Mouse (Mus musculus) left cerebral cortex, adult 18-20 months (tissue): ENCODE results near the gene S1pr1. TPM values are rescaled to one million over a fixed set of nuclear protein-coding genes. Genes with fewer than 3 reads are reported as not detected.

ENCODE experiments used
- DNase-seq, 2 experiments: peaks; one replicate each; pipeline ENCODE4 v3.0.0; 2021 to 2022; ENCODE audit warnings: low spot score in 2 of 2, mixed read lengths in 1 of 2
- total RNA-seq, 2 experiments: library from RNA; stranded (reverse); gene quantifications; 2 replicates each; pipeline ENCODE4 v1.2.3; 2021

Gene S1pr1
- total RNA-seq, 2 experiments from 2014 or later = 101 to 114 TPM

- DNase-seq = peak; percentile 69 to 75
These were observed 2.1 kb downstream of the S1pr1 start for GRCm38 (mm10) chr3:115712808-115713200.

GRCm38 (mm10) chr3:115711924-115712807 lies 2.7 kb downstream of the S1pr1 start:
- no peak for DNase-seq

- DNase-seq = no peak
These were observed 3.5 kb downstream of the S1pr1 start for GRCm38 (mm10) chr3:115711393-115711792.

GRCm38 (mm10) chr3:115710051-115710450 lies 4.8 kb downstream of the S1pr1 start:
- DNase-seq = no peak

DNA sequence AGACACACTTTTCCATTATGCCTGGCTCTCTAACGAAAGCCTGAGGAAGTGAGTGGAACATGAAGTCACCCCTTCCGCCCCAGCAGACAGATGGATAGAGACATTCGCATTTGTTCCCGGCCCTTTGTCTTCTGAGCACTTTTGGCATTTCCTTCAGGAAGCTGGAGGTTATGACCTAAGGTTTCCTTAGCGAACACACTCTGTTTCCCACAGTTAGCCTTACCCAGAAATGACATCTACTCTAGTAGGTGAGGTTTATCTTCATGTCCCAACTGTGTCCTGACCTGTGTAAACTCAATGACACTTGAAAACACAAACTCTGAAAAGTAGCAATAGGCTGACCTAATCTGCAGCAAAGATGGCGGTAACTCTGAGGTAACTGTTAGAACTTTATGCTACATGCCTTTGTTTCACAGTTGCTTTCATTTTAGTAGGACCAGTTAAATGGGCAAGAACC lies 5.7 kb downstream of the S1pr1 start:
- DNase-seq = no peak

- DNase-seq = no peak
These were observed 8.1 kb downstream of the S1pr1 start for GRCm38 (mm10) chr3:115706736-115707135.

DNA sequence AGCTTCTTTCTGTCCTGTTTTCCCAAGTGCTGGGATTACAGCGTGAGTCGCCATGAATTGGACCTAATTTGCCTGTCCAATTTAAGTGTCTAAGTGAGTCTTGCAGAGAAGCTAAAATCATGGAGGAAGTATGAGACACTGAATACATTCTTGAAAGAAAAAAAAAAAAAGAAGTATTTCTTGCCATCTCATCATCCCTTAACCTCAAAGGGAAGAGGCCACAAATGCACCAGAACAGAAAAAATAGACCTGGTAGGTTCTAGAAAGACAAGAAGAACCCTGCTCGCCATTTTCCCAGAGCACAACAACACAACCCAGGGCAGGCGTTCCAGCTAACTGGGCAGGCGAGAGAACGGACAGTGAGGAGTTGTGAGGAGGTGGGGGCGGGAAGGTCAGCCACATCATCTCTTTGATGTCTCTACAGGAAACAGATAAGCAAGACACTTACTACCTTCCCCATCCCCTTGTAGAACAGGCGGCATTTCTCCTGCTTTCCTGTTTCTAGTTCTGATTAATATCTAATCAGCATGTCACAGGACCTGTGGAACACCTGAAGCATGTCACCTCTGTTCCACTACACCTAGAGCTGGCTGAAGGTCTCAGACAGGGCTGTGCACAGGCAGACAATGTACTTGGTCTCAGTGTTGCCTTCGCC lies 10.5 kb downstream of the S1pr1 start:
- no peak for DNase-seq

DNA sequence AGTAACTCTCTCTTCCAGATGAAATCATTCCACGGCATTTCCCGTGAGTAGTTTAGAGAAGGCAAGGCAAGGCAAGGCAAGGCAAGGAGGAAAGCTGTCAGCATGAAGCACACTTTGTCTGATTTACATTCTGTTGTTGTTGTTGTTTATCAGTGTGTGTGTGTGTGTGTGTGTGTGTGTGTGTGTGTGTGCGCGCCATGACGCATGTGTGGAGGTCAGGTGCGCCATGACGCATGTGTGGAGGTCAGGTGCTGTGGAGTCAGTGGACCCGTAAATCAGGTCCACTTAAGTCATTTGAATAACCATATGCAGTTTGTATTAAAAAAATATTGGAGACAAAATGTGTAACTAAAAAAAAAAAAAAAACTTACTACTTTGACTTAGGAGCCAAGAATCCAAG lies 11.2 kb downstream of the S1pr1 start:
- DNase-seq = no peak

DNA sequence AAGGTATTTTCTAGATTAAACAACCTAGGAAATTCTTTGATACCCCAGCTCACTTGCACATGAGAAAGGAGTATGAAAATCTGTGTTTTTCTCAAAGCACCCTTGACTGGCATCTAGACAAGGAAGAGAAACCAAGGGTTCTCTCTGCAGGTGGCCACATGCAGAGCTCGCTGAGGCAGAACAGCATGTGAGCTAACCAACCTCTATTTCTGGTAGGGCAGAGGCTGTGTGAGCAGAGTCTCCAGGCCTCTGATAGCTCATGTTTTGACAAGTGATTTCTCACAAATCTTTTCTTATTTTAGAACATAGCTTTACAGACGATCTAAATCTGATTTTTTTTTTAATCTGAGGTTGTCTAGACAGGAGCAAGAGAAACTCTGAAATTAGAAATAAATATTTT lies 12.8 kb downstream of the S1pr1 start:
- no peak for DNase-seq

DNA sequence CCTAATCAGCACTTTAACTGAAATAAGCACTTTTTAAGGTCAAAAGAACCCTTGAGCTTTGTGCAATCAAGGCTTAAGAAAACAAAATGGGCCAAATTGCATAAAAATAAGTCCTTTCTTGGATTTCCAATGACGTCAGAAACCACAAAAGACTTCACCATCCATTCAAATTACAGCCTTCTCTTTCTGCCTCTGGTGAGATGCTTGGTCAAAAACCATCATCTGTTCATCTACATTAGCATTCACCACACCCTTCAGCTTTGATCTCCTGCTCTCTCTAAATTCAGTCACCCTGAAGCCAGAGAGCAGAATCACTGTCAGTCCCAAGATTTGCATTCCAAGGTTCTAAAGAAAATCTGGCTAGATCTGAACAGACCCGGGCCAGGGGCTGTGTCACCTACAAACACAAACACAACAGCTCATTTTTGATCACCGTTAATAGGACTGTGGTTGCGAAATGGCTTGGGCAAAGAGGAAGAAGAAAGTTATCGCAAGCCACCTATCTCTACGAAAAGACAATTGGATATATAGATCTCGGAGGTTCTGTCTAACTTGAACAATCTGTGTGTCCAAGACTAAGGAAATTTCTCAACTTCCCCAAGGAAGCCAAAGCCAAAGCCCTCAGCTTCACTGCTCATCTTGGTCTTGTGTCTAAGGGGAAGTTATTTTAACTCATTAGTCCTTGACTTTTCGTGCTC lies 19.5 kb downstream of the S1pr1 start:
- DNase-seq = no peak

- DNase-seq = no peak
These were observed 20.7 kb downstream of the S1pr1 start for GRCm38 (mm10) chr3:115694168-115694567.

GRCm38 (mm10) chr3:115693390-115693789 lies 21.5 kb downstream of the S1pr1 start:
- DNase-seq = no peak

- DNase-seq = no peak
These were observed 22.0 kb downstream of the S1pr1 start for GRCm38 (mm10) chr3:115692857-115693256.

DNA sequence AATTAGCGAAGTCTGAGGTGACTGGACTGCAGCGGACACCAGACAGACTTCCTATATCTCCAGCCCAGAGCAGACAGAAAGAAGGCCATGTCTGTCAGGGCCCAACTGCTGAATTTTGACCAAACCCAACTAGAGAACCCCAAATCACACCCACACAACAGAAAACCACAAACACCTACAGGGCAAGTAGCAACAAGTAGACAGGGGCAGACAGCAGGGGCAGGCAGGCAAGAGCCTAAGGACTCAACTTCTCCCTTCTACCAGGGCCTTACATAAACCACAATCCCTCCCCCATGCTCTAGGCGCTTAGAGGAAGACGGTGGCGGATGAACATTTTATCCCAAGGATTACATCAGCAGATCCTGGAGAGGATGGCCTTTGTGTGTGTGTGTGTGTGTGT lies 22.5 kb downstream of the S1pr1 start:
- no peak for DNase-seq

GRCm38 (mm10) chr3:115689920-115690319 lies 25.0 kb downstream of the S1pr1 start:
- no peak for DNase-seq

GRCm38 (mm10) chr3:115689352-115689751 lies 25.5 kb downstream of the S1pr1 start:
- no peak for DNase-seq

GRCm38 (mm10) chr3:115687821-115688220 lies 27.1 kb downstream of the S1pr1 start:
- DNase-seq = no peak

DNA sequence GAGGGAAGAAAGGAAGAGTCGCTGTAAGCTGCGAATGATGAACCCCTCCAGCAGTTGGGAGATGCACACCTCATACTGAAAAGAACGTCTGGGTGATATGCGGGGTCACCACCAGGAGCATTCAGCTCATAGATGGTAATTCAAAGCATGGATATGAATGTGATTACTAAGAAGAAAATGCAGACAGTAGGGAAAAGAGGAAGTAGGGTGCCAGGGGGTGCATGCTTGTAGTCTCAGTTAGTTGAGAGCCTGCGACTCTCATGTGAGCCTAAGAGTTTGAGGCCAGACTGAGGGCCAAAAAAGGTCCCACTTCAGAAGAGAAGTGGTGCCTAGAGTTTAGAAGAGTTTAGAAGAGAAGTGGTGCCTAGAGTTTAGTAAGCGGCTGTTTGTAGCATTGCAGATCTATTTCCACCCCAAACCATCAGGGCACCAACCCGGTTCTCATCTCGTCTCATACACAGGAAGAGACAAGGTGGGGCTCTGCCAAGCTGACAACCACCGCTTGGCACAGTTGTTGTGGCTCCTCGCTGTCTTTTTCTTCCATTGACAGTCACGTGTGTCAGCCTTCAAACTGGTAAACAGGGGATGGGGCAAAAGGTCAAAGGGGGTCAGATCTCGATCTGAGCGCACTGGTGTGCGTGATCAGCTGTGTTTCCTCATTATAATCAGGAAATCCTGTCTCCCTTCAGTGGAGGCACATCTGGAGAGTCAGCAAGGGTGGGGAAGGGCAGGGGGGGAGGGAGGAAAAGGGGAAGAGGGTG lies 32.4 kb downstream of the S1pr1 start:
- DNase-seq = no peak

DNA sequence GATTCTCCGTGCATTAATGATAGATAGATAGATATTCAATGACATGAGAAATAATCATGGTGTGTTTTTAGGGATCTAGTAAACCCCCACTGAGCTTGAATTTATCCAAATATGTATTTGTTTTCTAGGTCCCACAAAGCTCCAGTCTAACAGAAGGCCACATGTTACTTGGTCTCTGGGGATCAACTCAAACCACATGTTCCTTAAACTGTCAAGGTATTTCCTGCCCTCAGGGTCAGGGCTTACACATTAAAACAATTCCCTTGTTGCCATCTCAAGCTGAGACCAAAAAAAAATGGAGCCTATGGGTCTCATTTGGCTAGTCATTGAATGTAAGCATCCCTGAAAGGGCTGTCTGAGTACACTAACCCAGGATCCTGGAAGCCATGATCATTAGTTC lies 33.7 kb downstream of the S1pr1 start:
- DNase-seq = no peak

DNA sequence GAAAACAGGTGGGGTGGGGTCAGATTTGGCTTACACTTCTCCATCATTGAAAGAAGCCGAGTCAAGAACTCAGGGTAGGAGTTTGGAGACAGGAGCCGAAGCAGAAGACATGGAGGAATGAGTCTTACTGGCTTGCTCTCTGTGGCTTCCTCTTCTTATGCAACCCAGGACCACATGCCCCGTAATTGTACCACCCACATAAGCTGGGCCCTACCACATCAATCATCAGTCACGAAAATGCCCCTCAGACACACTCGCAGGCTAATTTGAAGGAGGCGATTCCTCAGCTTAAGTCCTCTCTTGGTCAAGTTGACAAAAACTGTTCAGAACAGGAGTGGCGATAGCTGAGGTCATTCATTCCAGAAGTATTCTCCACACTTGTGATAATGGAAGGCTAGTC lies 35.9 kb downstream of the S1pr1 start:
- DNase-seq = no peak
